Mouse (Mus musculus): ENCODE data around the gene Plp2. TPM values are rescaled to one million over a fixed set of nuclear protein-coding genes. Genes with fewer than 3 reads are reported as not detected.
"Not testable (repeated sequence)": the region's sequence is repeated elsewhere in the genome, so short reads cannot be mapped to it uniquely, and the experiment has no call there.

Plp2 gene
- 40.9 and 52.0 TPM in 2 replicates for polyA plus RNA-seq (2016; fragmentation: Nextera tagmentation; extraction: Ambion mirVana)

- DNase-seq (ENCODE audit: low spot score): peak; percentile 33
- Histone ChIP-seq H3K27ac (peak within 1 kb of the TSS; percentile 82), H3K27me3 (ENCODE audit: insufficient read depth, poor library complexity, severe bottlenecking) (peaks cover 14% of the 10 kb centered on the region), H3K36me3 (peaks cover 12% of the 10 kb centered on the region), H3K9me3 (0 out of 2 replicates have a peak, but pooled peaks cover 4% of the 10 kb centered on the region), H3K4me1 (replicated peaks) (0 out of 2 replicates have a peak, but pooled peaks cover 11% of the 10 kb centered on the region), H3K4me3 (peak within 1 kb of the TSS; percentile 53)
- 23% methylated on average over 36 of the region's 36 CpGs for WGBS
Observed at GRCm38 (mm10) chrX:7670921-7671623, at the start of gene Plp2. Gene Plp2, minus strand, starts transcription at chrX:7671390.

DNA sequence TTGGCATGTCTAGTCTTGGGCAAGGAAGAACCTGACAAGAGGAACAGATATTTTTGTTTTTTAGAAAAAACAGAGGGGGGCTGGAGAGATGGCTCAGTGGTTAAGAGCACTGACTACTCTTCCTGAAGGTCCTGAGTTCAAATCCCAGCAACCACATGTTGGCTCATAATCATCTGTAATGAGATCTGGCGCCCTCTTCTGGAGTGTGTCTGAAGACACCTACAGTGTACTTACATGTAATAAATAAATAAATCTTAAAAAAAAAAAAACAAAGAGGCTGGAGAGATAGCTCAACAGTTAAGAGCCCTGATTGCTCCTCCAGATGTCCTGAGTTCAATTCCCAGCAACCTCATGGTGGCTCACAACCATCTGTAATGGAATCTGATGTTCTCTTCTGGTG, 44.9 kb upstream of the Plp2 start:
- WGBS: 23% methylated on average over 1 of the region's 1 CpGs
- not testable (repeated sequence) for H3K4me3 ChIP-seq; H3K4me1 ChIP-seq (replicated peaks); DNase-seq (ENCODE audit: low spot score); H3K9me3 ChIP-seq; H3K27ac ChIP-seq; H3K27me3 ChIP-seq (ENCODE audit: insufficient read depth, poor library complexity, severe bottlenecking); H3K36me3 ChIP-seq

GRCm38 (mm10) chrX:7714135-7714899, 43.1 kb upstream of the Plp2 start, which contains the start of gene Wdr45:
Gene Wdr45, plus strand, starts transcription at chrX:7714333.
- peak within 1 kb of the TSS; percentile 50 for H3K4me3 ChIP-seq
- DNase-seq (ENCODE audit: low spot score): peak; percentile 90
- peak within 1 kb of the TSS; percentile 86 for H3K27ac ChIP-seq

DNA sequence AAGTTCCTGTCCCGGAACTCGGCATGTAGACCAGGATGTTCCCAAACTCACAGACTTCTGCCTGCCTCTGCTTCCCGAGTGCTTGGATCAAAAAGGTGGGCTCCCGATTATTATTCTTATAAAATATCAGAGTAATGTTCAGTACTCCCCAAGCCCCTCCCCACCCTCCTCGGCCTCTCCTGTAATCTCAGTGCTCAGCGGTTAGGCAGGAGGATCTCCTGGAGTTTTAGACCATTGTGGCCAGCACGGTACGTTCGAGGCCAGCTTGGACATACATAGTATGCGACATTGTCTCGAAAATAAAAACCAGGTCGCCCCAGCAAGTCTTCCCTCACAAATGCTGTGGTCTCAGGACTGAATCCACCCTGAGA, 42.6 kb upstream of the Plp2 start:
- 24% methylated on average over 6 of the region's 12 CpGs for WGBS
- H3K27ac ChIP-seq: peak overlapping the region; percentile 69
- H3K36me3 ChIP-seq; H3K4me1 ChIP-seq (replicated peaks); H3K27me3 ChIP-seq (ENCODE audit: insufficient read depth, poor library complexity, severe bottlenecking); DNase-seq (ENCODE audit: low spot score); H3K9me3 ChIP-seq: not testable (repeated sequence)
- peak overlapping the region; percentile 50 for H3K4me3 ChIP-seq

More at GRCm38 (mm10) chrX:7714135-7714899, 43.1 kb upstream of the Plp2 start, which contains the start of gene Wdr45:
- H3K27me3 ChIP-seq (ENCODE audit: insufficient read depth, poor library complexity, severe bottlenecking); H3K36me3 ChIP-seq; H3K9me3 ChIP-seq; H3K4me1 ChIP-seq (replicated peaks): not testable (repeated sequence)
- WGBS: 15% methylated on average over 57 of the region's 60 CpGs

GRCm38 (mm10) chrX:7696954-7697381, 25.8 kb upstream of the Plp2 start, which contains the start of gene Gpkow:
Gene Gpkow, plus strand, starts transcription at chrX:7697131.
- Histone ChIP-seq H3K27me3 (ENCODE audit: insufficient read depth, poor library complexity, severe bottlenecking) (no peaks in the 10 kb centered on the region), H3K4me1 (replicated peaks) (no peaks in the 10 kb centered on the region; the same call in 1 of the 2 replicates), H3K9me3 (no peaks in the 10 kb centered on the region), H3K4me3 (peak within 1 kb of the TSS; percentile 64), H3K27ac (peak within 1 kb of the TSS; percentile 81), H3K36me3 (peaks cover 34% of the 10 kb centered on the region)
- peak; percentile 82 for DNase-seq (ENCODE audit: low spot score)
- WGBS: 11% methylated on average over 33 of the region's 33 CpGs

DNA sequence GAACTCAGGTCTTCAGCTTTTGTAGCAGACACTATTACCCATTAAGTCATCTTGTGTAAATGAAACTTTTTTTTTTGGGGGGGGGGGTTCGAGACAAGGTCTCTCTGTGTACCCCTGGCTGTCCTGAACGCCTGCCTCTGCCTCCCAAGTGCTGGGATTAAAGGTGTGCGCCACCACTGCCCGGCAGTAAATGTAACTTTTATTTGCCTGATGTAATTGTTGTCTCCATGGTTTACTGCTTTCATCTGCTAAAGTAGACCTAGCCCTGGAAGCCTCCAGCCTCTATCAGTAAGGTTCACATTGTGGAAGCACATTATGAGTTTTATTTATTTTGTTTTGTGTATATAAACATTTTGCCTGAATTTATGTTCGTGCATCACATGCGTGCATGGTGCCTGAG, 25.3 kb upstream of the Plp2 start:
- DNase-seq (ENCODE audit: low spot score): no peak
- no peaks in the 10 kb centered on the region for H3K27me3 ChIP-seq (ENCODE audit: insufficient read depth, poor library complexity, severe bottlenecking)
- H3K36me3 ChIP-seq: peaks cover 29% of the 10 kb centered on the region
- H3K27ac ChIP-seq: no peak overlapping the region
- WGBS: 50% methylated on average over 6 of the region's 6 CpGs
- H3K4me1 ChIP-seq (replicated peaks): no peaks in the 10 kb centered on the region; the same call in 1 of the 2 replicates
- no peaks in the 10 kb centered on the region for H3K9me3 ChIP-seq
- H3K4me3 ChIP-seq: peak overlapping the region; percentile 64

GRCm38 (mm10) chrX:7692862-7693261, 21.7 kb upstream of the Plp2 start:
- WGBS: 36% methylated on average over 4 of the region's 4 CpGs
- H3K36me3 ChIP-seq: no peaks in the 10 kb centered on the region
- H3K9me3 ChIP-seq: no peaks in the 10 kb centered on the region
- peak; percentile 7 for DNase-seq (ENCODE audit: low spot score)
- no peak overlapping the region for H3K4me3 ChIP-seq
- no peaks in the 10 kb centered on the region for H3K27me3 ChIP-seq (ENCODE audit: insufficient read depth, poor library complexity, severe bottlenecking)
- no peak overlapping the region for H3K27ac ChIP-seq
- no peaks in the 10 kb centered on the region for H3K4me1 ChIP-seq (replicated peaks)

GRCm38 (mm10) chrX:7690486-7690885, 19.3 kb upstream of the Plp2 start:
- no peaks in the 10 kb centered on the region for H3K36me3 ChIP-seq
- H3K27me3 ChIP-seq (ENCODE audit: insufficient read depth, poor library complexity, severe bottlenecking): no peaks in the 10 kb centered on the region
- H3K4me3 ChIP-seq: no peak overlapping the region
- WGBS: 68% methylated on average over 3 of the region's 3 CpGs
- no peaks in the 10 kb centered on the region for H3K9me3 ChIP-seq
- H3K27ac ChIP-seq: no peak overlapping the region
- DNase-seq (ENCODE audit: low spot score): no peak
- no peaks in the 10 kb centered on the region for H3K4me1 ChIP-seq (replicated peaks)

GRCm38 (mm10) chrX:7688321-7688720, 17.1 kb upstream of the Plp2 start:
- DNase-seq (ENCODE audit: low spot score): no peak
- Histone ChIP-seq H3K4me3 (no peak overlapping the region), H3K36me3 (no peaks in the 10 kb centered on the region), H3K4me1 (replicated peaks) (no peaks in the 10 kb centered on the region), H3K27me3 (ENCODE audit: insufficient read depth, poor library complexity, severe bottlenecking) (no peaks in the 10 kb centered on the region), H3K27ac (no peak overlapping the region), H3K9me3 (no peaks in the 10 kb centered on the region)
- 93% methylated on average over 2 of the region's 2 CpGs for WGBS

DNA sequence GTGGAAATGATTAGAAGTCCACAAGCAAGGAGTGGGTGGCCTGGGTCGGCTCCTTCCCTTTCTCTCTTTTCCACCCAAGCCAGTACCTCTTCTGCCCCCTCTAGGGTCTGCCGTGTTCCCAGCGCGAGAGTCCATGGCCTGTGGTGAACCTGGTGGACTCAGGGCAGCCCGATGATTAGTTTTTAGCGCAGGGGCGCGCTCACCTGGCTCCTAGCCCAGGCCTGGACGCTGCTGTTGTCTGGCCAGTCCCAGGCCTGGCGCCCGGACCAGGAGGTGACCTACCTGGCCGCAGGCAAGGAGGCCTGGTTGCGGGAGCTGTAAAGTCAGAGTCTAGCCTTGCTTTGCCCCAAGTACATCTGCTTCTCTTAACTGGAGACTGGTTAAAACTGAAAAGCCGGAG, 9.7 kb upstream of the Plp2 start, which contains the start of gene Magix:
Magix (minus strand) TSS at position 388 of the 400 bp plus-strand sequence.
- Histone ChIP-seq H3K4me3 (peak within 1 kb of the TSS; percentile 42), H3K36me3 (no peaks in the 10 kb centered on the region), H3K27me3 (ENCODE audit: insufficient read depth, poor library complexity, severe bottlenecking) (no peaks in the 10 kb centered on the region; the same call in 1 of the 2 replicates), H3K9me3 (no peaks in the 10 kb centered on the region), H3K4me1 (replicated peaks) (no peaks in the 10 kb centered on the region), H3K27ac (no peak within 1 kb of the TSS)
- no peak for DNase-seq (ENCODE audit: low spot score)
- WGBS: 64% methylated on average over 14 of the region's 14 CpGs

GRCm38 (mm10) chrX:7680057-7680412, 8.8 kb upstream of the Plp2 start:
- Histone ChIP-seq H3K36me3 (no peaks in the 10 kb centered on the region), H3K27me3 (ENCODE audit: insufficient read depth, poor library complexity, severe bottlenecking) (no peaks in the 10 kb centered on the region; the same call in 1 of the 2 replicates), H3K9me3 (no peaks in the 10 kb centered on the region), H3K4me1 (replicated peaks) (no peaks in the 10 kb centered on the region), H3K4me3 (peak overlapping the region; percentile 42), H3K27ac (no peak overlapping the region)
- no peak for DNase-seq (ENCODE audit: low spot score)
- 20% methylated on average over 12 of the region's 12 CpGs for WGBS

- no peaks in the 10 kb centered on the region for H3K9me3 ChIP-seq
- H3K27me3 ChIP-seq (ENCODE audit: insufficient read depth, poor library complexity, severe bottlenecking): no peaks in the 10 kb centered on the region; the same call in 1 of the 2 replicates
- peak; percentile 91 for DNase-seq (ENCODE audit: low spot score)
- H3K27ac ChIP-seq: no peak overlapping the region
- H3K4me1 ChIP-seq (replicated peaks): 0 out of 2 replicates have a peak, but pooled peaks cover 3% of the 10 kb centered on the region
- WGBS: 17% methylated on average over 27 of the region's 27 CpGs
- H3K4me3 ChIP-seq: peak overlapping the region; percentile 42
- H3K36me3 ChIP-seq: no peaks in the 10 kb centered on the region
Observed at GRCm38 (mm10) chrX:7679405-7680056, 8.3 kb upstream of the Plp2 start.

All from hindbrain, embryonic 10.5 days (tissue).